Mouse (Mus musculus) myocyte (in vitro differentiated cells): Measurements from ENCODE around the gene Zfp473.

Experiments
- CEBPB ChIP-seq: IDR thresholded peaks from 2 replicates; pipeline ENCODE4 v1.6.1; 2011; ENCODE audit warnings: mild to moderate bottlenecking, moderate library complexity; ENCODE audit not compliant: poor library complexity, insufficient read depth, severe bottlenecking
- E2F4 ChIP-seq: IDR thresholded peaks from one replicate; pipeline ENCODE4 v1.6.1; 2011; ENCODE audit warnings: mild to moderate bottlenecking, control low read depth, moderate library complexity; ENCODE audit not compliant: insufficient read depth
- MAX ChIP-seq: IDR thresholded peaks from one replicate; pipeline ENCODE4 v1.6.1; 2011; ENCODE audit warnings: low read depth, mild to moderate bottlenecking, control low read depth
- MYOD1 ChIP-seq, 3 experiments: IDR thresholded peaks; one replicate each; pipeline ENCODE4 v1.6.1; 2011; ENCODE audit warnings: control low read depth in 2 of 3, low read depth in 2 of 3, mild to moderate bottlenecking in 2 of 3, moderate library complexity in 1 of 3; ENCODE audit not compliant: insufficient read length in 2 of 3, control insufficient read depth in 1 of 3
- MYOG ChIP-seq, 3 experiments: IDR thresholded peaks; one replicate each; pipeline ENCODE4 v1.6.1; 2011; ENCODE audit warnings: control low read depth in 2 of 3, low read depth in 2 of 3, mild to moderate bottlenecking in 2 of 3; ENCODE audit not compliant: insufficient read length in 2 of 3, control insufficient read depth in 1 of 3, insufficient read depth in 1 of 3
- POLR2A ChIP-seq: IDR thresholded peaks from one replicate; pipeline ENCODE4 v1.6.1; 2011; ENCODE audit warnings: low read depth, mild to moderate bottlenecking, control low read depth, moderate library complexity; ENCODE audit not compliant: insufficient read length
- POLR2AphosphoS2 ChIP-seq: IDR thresholded peaks from one replicate; pipeline ENCODE4 v1.6.1; 2011; ENCODE audit warnings: low read depth, control low read depth; ENCODE audit not compliant: insufficient read length
- REST ChIP-seq: IDR thresholded peaks from one replicate; pipeline ENCODE4 v1.6.1; 2011; ENCODE audit warnings: mild to moderate bottlenecking, control low read depth, moderate library complexity; ENCODE audit not compliant: insufficient read depth, insufficient read length
- SRF ChIP-seq: IDR thresholded peaks from one replicate; pipeline ENCODE4 v1.6.1; 2011; ENCODE audit warnings: low read depth; ENCODE audit not compliant: control insufficient read depth, insufficient read length
- TCF3 ChIP-seq: IDR thresholded peaks from one replicate; pipeline ENCODE4 v1.6.1; 2011; ENCODE audit warnings: low read depth, control low read depth; ENCODE audit not compliant: insufficient read length
- USF1 ChIP-seq: IDR thresholded peaks from one replicate; pipeline ENCODE4 v1.6.1; 2011; ENCODE audit warnings: low read depth, mild to moderate bottlenecking, control low read depth, moderate library complexity

DNA sequence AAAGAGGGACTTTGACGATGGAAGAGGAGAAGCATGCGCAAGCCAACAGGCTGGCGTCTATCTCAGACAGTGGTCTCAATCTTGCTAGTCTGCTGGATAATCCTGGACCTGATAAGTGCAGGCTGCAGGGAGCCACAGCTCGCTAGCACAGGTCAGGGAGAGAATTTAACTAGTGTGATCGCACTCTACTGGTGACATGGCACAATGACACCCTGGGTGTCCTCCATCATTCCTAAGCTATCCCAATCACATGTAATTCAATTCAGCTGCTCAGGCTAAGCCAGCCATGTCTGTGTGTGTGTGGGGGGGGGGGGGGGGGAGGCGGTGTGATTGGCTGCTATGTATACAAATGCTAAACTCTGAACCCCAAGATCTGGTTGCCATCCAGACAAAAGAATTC, 48.9 kb downstream of the Zfp473 start:
- no peak for TF ChIP-seq REST
- no peak for TF ChIP-seq POLR2A
- TF ChIP-seq SRF: no peak
- no peak for TF ChIP-seq CEBPB
- no peak for TF ChIP-seq MYOG (IDR thresholded peaks at IDR 0.05; ENCODE audit: control insufficient read depth in 1 of 3, insufficient read depth in 1 of 3, insufficient read length in 2 of 3, low read depth in 2 of 3)
- no peak for TF ChIP-seq USF1
- no peak for TF ChIP-seq MYOD1 (IDR thresholded peaks at IDR 0.05; ENCODE audit: control insufficient read depth in 1 of 3, insufficient read length in 2 of 3, low read depth in 2 of 3)
- no peak for TF ChIP-seq TCF3
- no peak for TF ChIP-seq MAX
- no peak for TF ChIP-seq POLR2AphosphoS2
- no peak for TF ChIP-seq E2F4
